Mouse (Mus musculus): ENCODE measurements around the gene Col6a1.

DNA sequence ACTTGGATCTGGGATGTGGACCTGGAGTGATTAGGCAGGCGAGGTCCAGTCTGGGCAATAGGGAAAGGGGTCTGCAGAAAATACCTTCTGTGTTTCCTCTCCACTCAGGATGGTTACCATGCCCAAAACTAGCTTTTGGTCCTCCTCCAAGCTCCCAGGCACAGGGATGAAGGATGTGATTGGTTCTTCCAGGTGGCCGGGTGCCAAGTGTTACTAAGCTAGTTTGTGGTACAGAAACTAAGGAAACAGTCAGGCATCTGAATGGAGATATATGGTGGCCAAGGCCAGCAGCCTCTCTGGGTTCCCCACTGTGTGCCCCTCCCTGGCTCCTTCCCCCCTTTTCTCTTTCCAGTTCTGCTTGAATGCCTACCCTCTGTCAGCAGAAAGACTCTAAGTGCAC is 19.0 kb downstream of the Col6a1 start:
- TF ChIP-seq CTCF (IDR thresholded peaks at IDR 0.05; ENCODE audit: low read depth) (no peak), EP300 (optimal IDR thresholded peaks at IDR 0.05) (no peak)
